Mouse (Mus musculus) neural tube, embryonic 14.5 days (tissue): ENCODE measurements at regions not wholly inside any gene's neighbourhood (a gene's known extent, or its start where the extent isn't known, plus 50 kb on each side); places are given as distances from the start of the nearest gene placed in this dataset.

ENCODE experiments used
- ATAC-seq: fragments of 200-750 bp; cut with Nextera tagmentation; 2 replicates; pipeline ENCODE4 v1.8.0; 2017; ENCODE audit warnings: low read depth, mild to moderate bottlenecking, moderate TSS enrichment, moderate library complexity
- H3K27ac ChIP-seq: fragments of 300-500 bp; sonication (generic); 2 replicates; pipeline ENCODE4 v1.5.1; 2014; ENCODE audit warnings: low read depth, mild to moderate bottlenecking, control low read depth, low read length, moderate library complexity, mixed read lengths
- H3K27me3 ChIP-seq: fragments of 300-500 bp; sonication (generic); 2 replicates; pipeline ENCODE4 v1.6.1; 2014; ENCODE audit warnings: low read length; ENCODE audit not compliant: control insufficient read depth, insufficient read depth
- H3K36me3 ChIP-seq: fragments of 300-500 bp; sonication (generic); 2 replicates; pipeline ENCODE4 v1.6.1; 2014; ENCODE audit warnings: low read length, mixed read lengths; ENCODE audit not compliant: control insufficient read depth, insufficient read depth
- H3K4me1 ChIP-seq: fragments of 300-500 bp; sonication (generic); 2 replicates; pipeline ENCODE4 v1.6.1; 2014; ENCODE audit warnings: low read length; ENCODE audit not compliant: control insufficient read depth, insufficient read depth
- H3K4me2 ChIP-seq: fragments of 300-500 bp; sonication (generic); 2 replicates; pipeline ENCODE4 v1.6.1; 2014; ENCODE audit warnings: mild to moderate bottlenecking, low read depth, low read length, control low read depth
- H3K4me3 ChIP-seq: fragments of 300-500 bp; sonication (generic); 2 replicates; pipeline ENCODE4 v1.5.1; 2014; ENCODE audit warnings: low read depth, low read length, control low read depth, mixed read lengths
- H3K9ac ChIP-seq: fragments of 300-500 bp; sonication (generic); replicated peaks from 2 replicates; pipeline ENCODE4 v1.6.1; 2014; ENCODE audit warnings: low read depth, mild to moderate bottlenecking, control low read depth, low read length, mixed read lengths
- H3K9me3 ChIP-seq: fragments of 300-500 bp; sonication (generic); 2 replicates; pipeline ENCODE4 v1.6.1; 2016; ENCODE audit warnings: low read length; ENCODE audit not compliant: control insufficient read depth
- WGBS: fragments of 180-500 bp; shearing (Covaris S2); extraction: QIAGEN DNeasy Blood & Tissue Kit; methylation state at CpG from one replicate; pipeline ENCODE4 v1.1.7; 2014; 5-methylcytosine and 5-hydroxymethylcytosine counted together

DNA sequence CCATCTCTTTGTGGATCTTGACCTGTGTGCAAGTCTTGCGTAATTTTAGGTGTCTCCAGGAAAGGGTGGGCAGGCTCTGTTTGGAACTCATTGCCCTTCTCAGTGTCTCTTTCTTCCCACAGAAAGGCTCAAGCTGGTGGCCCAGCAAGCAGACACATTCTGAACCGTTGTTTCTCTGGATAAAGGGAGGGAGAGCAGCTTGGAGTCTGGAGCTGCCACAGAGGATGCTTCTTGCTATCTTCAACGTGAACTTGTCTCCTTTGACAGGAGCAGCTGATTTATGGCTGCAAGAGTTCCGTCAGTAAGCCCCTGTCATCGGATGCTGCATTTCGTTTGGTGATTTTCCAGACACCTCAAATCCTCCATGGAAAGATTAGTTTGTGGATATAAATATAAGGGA is 254.2 kb upstream of the Gm12728 start:
- no peak overlapping the region for H3K4me2 ChIP-seq
- H3K4me3 ChIP-seq: no peak overlapping the region
- no peaks in the 10 kb centered on the region for H3K36me3 ChIP-seq
- no peaks in the 10 kb centered on the region for H3K4me1 ChIP-seq
- 66% methylated on average over 6 of the region's 6 CpGs for WGBS
- H3K9ac ChIP-seq: no peak overlapping the region
- H3K27ac ChIP-seq: no peak overlapping the region
- H3K27me3 ChIP-seq: no peaks in the 10 kb centered on the region
- H3K9me3 ChIP-seq: no peaks in the 10 kb centered on the region
- no peak for ATAC-seq

GRCm38 (mm10) chr4:105545486-105545885 is 244.2 kb upstream of the Gm12728 start:
- H3K4me2 ChIP-seq: no peak overlapping the region
- 90% methylated on average over 2 of the region's 2 CpGs for WGBS
- H3K27me3 ChIP-seq: no peaks in the 10 kb centered on the region
- no peak for ATAC-seq
- H3K27ac ChIP-seq: no peak overlapping the region
- no peak overlapping the region for H3K9ac ChIP-seq
- no peaks in the 10 kb centered on the region for H3K9me3 ChIP-seq
- H3K4me1 ChIP-seq: no peaks in the 10 kb centered on the region
- H3K36me3 ChIP-seq: no peaks in the 10 kb centered on the region
- H3K4me3 ChIP-seq: no peak overlapping the region

- Histone ChIP-seq H3K36me3 (no peaks in the 10 kb centered on the region), H3K4me2 (no peak overlapping the region), H3K27me3 (no peaks in the 10 kb centered on the region), H3K9ac (no peak overlapping the region), H3K27ac (no peak overlapping the region), H3K4me3 (no peak overlapping the region), H3K4me1 (no peaks in the 10 kb centered on the region), H3K9me3 (no peaks in the 10 kb centered on the region)
- 81% methylated on average over 7 of the region's 7 CpGs for WGBS
- no peak for ATAC-seq
Observed at GRCm38 (mm10) chr4:105549744-105550440, 239.8 kb upstream of the Gm12728 start.

DNA sequence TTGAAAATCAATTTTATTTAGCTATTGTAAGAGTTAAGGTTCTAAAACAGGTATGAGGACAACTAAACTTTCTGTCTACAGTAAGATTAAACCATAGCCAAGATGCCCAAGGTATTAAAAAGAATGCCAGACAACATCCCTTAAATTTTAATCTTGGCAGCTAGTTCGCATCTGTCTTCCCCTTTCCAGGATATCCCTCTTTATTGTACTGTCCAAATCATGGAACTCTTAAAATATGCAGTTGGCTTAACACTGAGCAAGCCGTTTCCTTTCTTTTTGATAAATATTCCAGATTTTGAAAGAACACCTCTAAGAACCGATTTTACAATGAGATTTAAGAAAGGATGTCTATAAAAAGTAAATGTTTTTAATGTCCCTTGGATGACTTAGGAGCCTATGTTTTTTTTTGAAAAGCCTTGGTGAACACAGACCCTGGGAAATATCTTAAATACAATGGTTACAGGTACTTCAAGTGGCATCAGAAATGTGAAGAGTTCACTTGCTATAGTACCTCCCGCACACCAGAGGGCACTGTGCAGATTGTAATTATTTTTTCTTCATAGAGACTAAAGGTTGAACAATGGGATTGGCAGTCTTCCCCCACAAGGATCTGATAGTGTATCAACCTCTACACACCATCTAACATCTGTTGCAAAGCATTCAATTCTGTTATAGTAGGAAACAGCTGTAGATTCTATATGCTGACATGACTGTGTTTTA is 237.5 kb upstream of the Gm12728 start:
- Histone ChIP-seq H3K36me3 (no peaks in the 10 kb centered on the region), H3K27me3 (no peaks in the 10 kb centered on the region), H3K4me1 (no peaks in the 10 kb centered on the region), H3K9ac (no peak overlapping the region), H3K4me2 (no peak overlapping the region), H3K27ac (no peak overlapping the region), H3K9me3 (no peaks in the 10 kb centered on the region), H3K4me3 (no peak overlapping the region)
- no peak for ATAC-seq
- WGBS: 97% methylated on average over 4 of the region's 4 CpGs

DNA sequence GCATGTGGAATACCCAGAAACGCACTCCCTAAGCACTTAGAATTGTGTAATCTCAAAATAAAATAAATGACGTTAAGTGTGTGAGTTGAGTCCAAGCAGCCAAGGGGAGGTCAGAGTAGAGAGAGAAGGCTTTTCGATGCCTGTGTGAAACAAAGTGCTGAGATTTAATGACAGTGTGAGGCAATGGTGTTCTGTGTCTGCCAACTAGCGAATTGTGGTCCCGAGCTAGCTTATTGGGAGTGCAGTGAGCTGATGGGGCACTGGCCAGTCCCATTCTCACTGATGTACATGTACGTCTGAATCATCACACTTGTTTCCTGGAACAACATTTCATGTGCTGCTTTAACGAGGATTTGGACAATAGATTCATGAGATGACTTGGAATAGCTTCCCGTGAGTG is 234.7 kb upstream of the Gm12728 start:
- Histone ChIP-seq H3K27ac (no peak overlapping the region; the same call in 1 of the 2 replicates), H3K27me3 (no peaks in the 10 kb centered on the region), H3K9me3 (no peaks in the 10 kb centered on the region), H3K4me1 (no peaks in the 10 kb centered on the region), H3K36me3 (no peaks in the 10 kb centered on the region), H3K4me2 (no peak overlapping the region), H3K9ac (no peak overlapping the region), H3K4me3 (no peak overlapping the region)
- 89% methylated on average over 8 of the region's 8 CpGs for WGBS
- ATAC-seq: no peak

GRCm38 (mm10) chr4:105555941-105556340 is 233.7 kb upstream of the Gm12728 start:
- H3K27ac ChIP-seq: no peak overlapping the region
- H3K4me1 ChIP-seq: no peaks in the 10 kb centered on the region
- H3K9ac ChIP-seq: no peak overlapping the region
- WGBS: 83% methylated on average over 3 of the region's 3 CpGs
- no peaks in the 10 kb centered on the region for H3K36me3 ChIP-seq
- H3K4me3 ChIP-seq: no peak overlapping the region
- no peak overlapping the region for H3K4me2 ChIP-seq
- no peak for ATAC-seq
- H3K27me3 ChIP-seq: no peaks in the 10 kb centered on the region
- H3K9me3 ChIP-seq: no peaks in the 10 kb centered on the region

DNA sequence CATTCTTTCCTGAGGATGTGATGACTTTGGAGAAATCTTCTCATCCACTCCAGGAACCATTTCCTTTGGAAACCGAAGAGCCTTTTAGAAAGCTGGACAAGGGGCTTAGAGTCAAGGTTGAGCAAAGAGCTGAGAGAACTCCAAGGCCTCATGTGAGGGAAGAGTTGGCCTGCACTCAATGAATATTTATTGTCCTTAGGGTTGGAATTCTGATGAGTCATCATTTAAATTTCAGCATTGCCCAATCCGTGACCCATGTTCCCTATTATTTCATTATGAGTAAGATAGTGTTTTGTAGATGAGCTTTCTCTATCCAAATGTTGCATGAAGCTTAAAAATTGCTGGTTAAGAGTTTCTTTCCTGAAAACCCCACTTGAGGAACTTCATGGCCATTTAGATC is 232.3 kb upstream of the Gm12728 start:
- H3K4me2 ChIP-seq: no peak overlapping the region
- WGBS: 94% methylated on average over 2 of the region's 2 CpGs
- no peaks in the 10 kb centered on the region for H3K9me3 ChIP-seq
- H3K27me3 ChIP-seq: no peaks in the 10 kb centered on the region
- no peak overlapping the region for H3K4me3 ChIP-seq
- ATAC-seq: no peak
- H3K36me3 ChIP-seq: no peaks in the 10 kb centered on the region
- no peak overlapping the region for H3K27ac ChIP-seq
- H3K4me1 ChIP-seq: no peaks in the 10 kb centered on the region
- H3K9ac ChIP-seq: no peak overlapping the region

DNA sequence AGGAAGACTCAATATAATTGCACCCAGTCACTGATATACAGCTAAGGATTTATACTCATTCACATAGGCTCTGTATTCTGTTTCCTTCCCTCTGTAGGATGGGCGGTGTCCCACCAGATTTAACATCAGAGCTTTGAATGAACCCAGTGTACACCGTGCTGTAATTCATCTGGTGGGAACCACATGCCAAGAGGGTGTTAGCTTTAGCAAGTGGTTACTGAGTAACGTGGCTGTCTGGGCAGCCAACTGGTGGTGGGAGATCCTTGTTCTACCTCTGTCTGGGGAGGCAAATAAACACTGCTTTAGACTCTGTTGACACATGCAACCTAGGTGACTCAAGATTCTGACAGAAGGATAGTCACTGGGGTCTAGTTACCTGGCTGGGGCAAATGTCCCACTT is 229.6 kb upstream of the Gm12728 start:
- H3K4me3 ChIP-seq: no peak overlapping the region
- H3K9ac ChIP-seq: no peak overlapping the region
- H3K9me3 ChIP-seq: no peaks in the 10 kb centered on the region
- 48% methylated on average over 3 of the region's 3 CpGs for WGBS
- ATAC-seq: no peak
- no peaks in the 10 kb centered on the region for H3K27me3 ChIP-seq
- H3K27ac ChIP-seq: no peak overlapping the region
- no peaks in the 10 kb centered on the region for H3K4me1 ChIP-seq
- no peak overlapping the region for H3K4me2 ChIP-seq
- H3K36me3 ChIP-seq: no peaks in the 10 kb centered on the region

DNA sequence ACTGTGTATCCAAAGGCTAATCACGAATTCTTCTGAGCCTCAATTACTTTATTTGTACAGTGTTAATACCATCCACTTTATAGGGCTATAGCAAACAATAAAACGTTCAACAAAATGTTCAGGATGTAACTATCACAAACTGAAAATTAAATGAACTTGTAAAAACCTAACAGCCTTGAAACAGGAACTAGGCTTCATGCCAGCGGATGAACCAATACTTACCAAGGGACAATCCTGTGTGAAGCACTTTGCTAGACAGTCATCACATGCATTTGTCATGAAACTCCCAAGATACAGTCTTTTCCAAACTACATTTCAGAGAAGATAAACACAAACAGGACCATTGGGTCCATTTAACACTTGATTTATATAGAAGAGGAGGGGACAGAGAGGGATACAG is 228.9 kb upstream of the Gm12728 start:
- H3K9ac ChIP-seq: no peak overlapping the region
- WGBS: 72% methylated on average over 3 of the region's 3 CpGs
- no peaks in the 10 kb centered on the region for H3K9me3 ChIP-seq
- H3K4me2 ChIP-seq: no peak overlapping the region
- H3K4me1 ChIP-seq: no peaks in the 10 kb centered on the region
- no peak overlapping the region for H3K27ac ChIP-seq
- H3K36me3 ChIP-seq: no peaks in the 10 kb centered on the region
- no peak for ATAC-seq
- no peak overlapping the region for H3K4me3 ChIP-seq
- no peaks in the 10 kb centered on the region for H3K27me3 ChIP-seq
